Mouse (Mus musculus): ENCODE results near the gene Cc2d2a.

DNA sequence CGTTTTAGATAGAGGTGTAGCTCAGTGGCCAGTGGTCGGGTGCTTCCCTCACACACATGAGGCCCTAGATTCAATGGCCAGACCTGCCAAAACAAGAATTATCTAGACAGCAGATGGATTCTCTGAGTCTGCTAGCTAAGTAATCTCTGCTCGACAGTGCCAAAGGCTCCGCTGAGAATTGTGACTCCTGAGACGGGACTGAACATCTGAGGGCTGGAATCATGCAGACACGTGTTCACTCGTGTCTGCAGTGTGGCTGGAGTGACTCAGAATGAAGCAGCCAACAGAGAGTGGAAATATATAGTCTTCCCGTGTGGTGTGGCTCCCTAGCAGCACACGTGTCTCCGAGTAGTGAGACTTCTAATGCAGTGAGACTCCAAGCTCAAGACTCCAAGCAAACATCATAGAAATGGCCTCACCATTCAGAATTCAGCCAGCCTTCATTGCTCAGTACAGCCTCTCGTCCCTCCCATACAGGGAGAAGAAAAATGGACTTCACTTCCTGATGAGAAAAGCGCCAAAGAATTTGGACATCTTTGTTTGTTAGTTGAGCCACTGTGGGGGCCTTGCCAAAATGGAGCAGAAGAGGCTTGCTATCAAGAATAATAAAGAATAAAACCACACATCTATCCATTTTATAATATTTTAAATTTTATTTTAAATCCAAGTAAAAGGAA, 14.9 kb upstream of the Cc2d2a start:
- TF ChIP-seq CTCF (IDR thresholded peaks at IDR 0.05; ENCODE audit: low read depth): no peak
- TF ChIP-seq EP300 (IDR thresholded peaks at IDR 0.05; ENCODE audit: low read depth): no peak
